Mouse (Mus musculus) erythroid progenitor cell, adult 5-6 weeks (primary cell): ENCODE measurements around the gene Ifit3. TPM values are rescaled to one million over a fixed set of nuclear protein-coding genes. Genes with fewer than 3 reads are reported as not detected.

Source experiments
- ATAC-seq: replicated peaks from 2 replicates; pipeline ENCODE4 v1.8.0; 2016; ENCODE audit warnings: moderate number of reproducible peaks, mild to moderate bottlenecking, moderate TSS enrichment, inconsistent platforms; ENCODE audit not compliant: poor library complexity, low FRiP score, severe bottlenecking
- total RNA-seq, 2 experiments: library from RNA; stranded (forward) in 1 of 2; stranded (reverse) in 1 of 2; fragments of 150-400 nt in 1 of 2; fragments of 186-747, 209-891 nt in 1 of 2; gene quantifications; 2 replicates each; pipeline versions ENCODE4 v1.2.3 to v1.2.4; 2015 to 2017; ENCODE audit warnings: low replicate concordance in 2 of 2

Ifit3 gene
- total RNA-seq, 2 experiments from 2014 or later, result 4.5 to 9.2 TPM

DNA sequence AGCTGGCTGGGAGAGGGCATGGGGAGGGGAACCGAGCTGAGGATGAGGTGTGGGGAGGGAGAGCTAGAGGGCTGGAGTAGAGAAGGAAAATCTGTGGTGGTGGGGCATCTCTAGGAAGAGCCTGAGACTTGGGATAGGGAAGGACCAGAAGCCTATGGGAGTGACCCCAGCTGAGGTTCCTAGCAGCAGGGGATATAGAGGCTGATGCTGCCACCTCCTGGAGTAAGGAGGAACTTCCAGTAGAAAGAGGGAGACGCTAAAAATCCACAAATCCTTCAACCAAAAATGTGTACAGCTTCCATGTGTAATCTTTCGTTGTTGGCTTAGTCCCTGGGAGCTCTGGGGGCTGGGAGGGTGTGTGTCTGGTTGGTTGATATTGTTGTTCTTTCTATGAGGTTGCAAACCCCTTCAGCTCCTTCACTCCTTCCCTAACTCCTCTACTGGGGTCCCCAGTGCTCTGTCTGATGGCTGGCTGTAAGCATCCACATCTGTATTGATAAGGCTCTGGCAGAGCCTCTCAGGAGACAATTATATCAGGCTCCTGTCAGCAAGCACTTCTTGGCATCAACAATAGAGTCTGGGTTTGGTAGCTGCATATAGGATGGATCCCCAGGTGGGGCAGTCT is 53.7 kb downstream of the Ifit3 start:
- peak; percentile 85 for ATAC-seq

Other genes with a start within 250 kb of the Ifit3 start
- not detected in 2 replicates for gene Ch25h, start 108.4 kb upstream of the Ifit3 start, total RNA-seq (2015; ENCODE audit: low replicate concordance)
- gene Ch25h, start 108.4 kb upstream of the Ifit3 start, total RNA-seq (2017; ENCODE audit: low replicate concordance), result not detected in 2 replicates
- gene Lipa, start 56.1 kb upstream of the Ifit3 start, total RNA-seq (2015; ENCODE audit: low replicate concordance), result 21.4 and 26.3 TPM in 2 replicates
- gene Lipa, start 56.1 kb upstream of the Ifit3 start, total RNA-seq (2017; ENCODE audit: low replicate concordance), result 9.1 and 11.0 TPM in 2 replicates
- gene Ifit2, start 32.8 kb upstream of the Ifit3 start, total RNA-seq (2015; ENCODE audit: low replicate concordance), result 2.9 and 5.0 TPM in 2 replicates
- gene Ifit2, start 32.8 kb upstream of the Ifit3 start, total RNA-seq (2017; ENCODE audit: low replicate concordance), result 7.7 and 11.2 TPM in 2 replicates
- 1.1 and 1.3 TPM in 2 replicates for gene Ifit1bl1, start 18.4 kb downstream of the Ifit3 start, total RNA-seq (2015; ENCODE audit: low replicate concordance)
- gene Ifit1bl1, start 18.4 kb downstream of the Ifit3 start, total RNA-seq (2017; ENCODE audit: low replicate concordance), result 2.7 TPM in 1 of 2 replicates, not detected in the other
- gene Ifit3b, start 24.4 kb downstream of the Ifit3 start, total RNA-seq (2015; ENCODE audit: low replicate concordance), result 0.84 TPM in 1 of 2 replicates, not detected in the other
- not detected in 2 replicates for gene Ifit3b, start 24.4 kb downstream of the Ifit3 start, total RNA-seq (2017; ENCODE audit: low replicate concordance)
- gene Ifit1bl2, start 57.2 kb downstream of the Ifit3 start, total RNA-seq (2015; ENCODE audit: low replicate concordance), result 2.1 and 2.5 TPM in 2 replicates
- 1.8 TPM in 1 of 2 replicates, not detected in the other for gene Ifit1bl2, start 57.2 kb downstream of the Ifit3 start, total RNA-seq (2017; ENCODE audit: low replicate concordance)
- 4.0 and 9.6 TPM in 2 replicates for gene Ifit1, start 57.3 kb downstream of the Ifit3 start, total RNA-seq (2015; ENCODE audit: low replicate concordance)
- 4.9 and 11.6 TPM in 2 replicates for gene Ifit1, start 57.3 kb downstream of the Ifit3 start, total RNA-seq (2017; ENCODE audit: low replicate concordance)
- gene Slc16a12, start 163.8 kb downstream of the Ifit3 start, total RNA-seq (2015; ENCODE audit: low replicate concordance), result 0.36 TPM in 1 of 2 replicates, not detected in the other
- gene Slc16a12, start 163.8 kb downstream of the Ifit3 start, total RNA-seq (2017; ENCODE audit: low replicate concordance), result not detected in 2 replicates